Mouse (Mus musculus): Measurements from ENCODE around the gene Alox12. TPM values are rescaled to one million over a fixed set of nuclear protein-coding genes. Genes with fewer than 3 reads are reported as not detected.

Gene Alox12
- polyA plus RNA-seq (2015; fragmentation: Nextera tagmentation; extraction: Ambion mirVana), result 13.0 and 14.8 TPM in 2 replicates

DNA sequence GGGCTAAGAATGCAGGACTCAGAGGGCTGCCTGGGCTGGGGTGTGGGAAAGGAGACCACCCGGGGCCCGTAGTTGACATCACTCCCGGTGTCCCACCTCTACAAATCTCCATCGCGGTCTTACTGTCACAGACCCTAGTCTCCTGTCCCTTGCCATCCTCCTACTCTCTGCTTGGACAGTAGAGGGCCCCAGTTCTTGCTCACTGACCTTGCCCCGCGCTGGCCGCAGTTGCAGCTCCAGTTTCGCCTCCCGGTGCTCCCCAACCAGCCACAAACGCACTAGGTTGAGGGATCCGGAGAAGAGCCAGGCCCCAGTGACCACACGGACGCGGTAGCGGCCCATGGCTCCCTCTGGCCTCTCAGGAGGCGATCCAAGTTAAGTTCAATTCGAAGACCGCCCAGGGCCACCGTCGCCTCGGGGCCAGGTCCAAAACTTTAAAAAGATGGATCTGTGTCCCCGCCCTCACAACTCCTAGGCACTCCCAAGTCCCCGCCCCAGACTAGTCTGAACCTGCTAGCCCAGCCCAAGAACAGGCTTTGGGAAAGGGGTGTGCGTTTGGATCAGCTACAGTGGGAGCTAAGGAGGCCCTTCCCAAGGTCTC, at the start of gene Alox12:
Gene Alox12 (minus strand): TSS at position 423 of the 601 bp plus-strand sequence.
- Histone ChIP-seq H3K9me3 (replicated peaks; ENCODE audit: control insufficient read depth, low read length) (no peaks in the 10 kb centered on the region), H3K4me2 (ENCODE audit: low read depth, low read length) (peak within 1 kb of the TSS; percentile 51), H3K36me3 (ENCODE audit: control insufficient read depth, insufficient read depth) (no peaks in the 10 kb centered on the region), H3K4me3 (ENCODE audit: low read depth, low read length) (peak within 1 kb of the TSS; percentile 39), H3K9ac (ENCODE audit: low read depth, low read length) (no peak within 1 kb of the TSS), H3K4me1 (ENCODE audit: control insufficient read depth, low read depth, low read length) (no peaks in the 10 kb centered on the region), H3K27ac (ENCODE audit: low read length) (no peak within 1 kb of the TSS), H3K27me3 (ENCODE audit: control insufficient read depth, insufficient read depth, low read depth, low read length) (peaks cover 40% of the 10 kb centered on the region)
- ATAC-seq (ENCODE audit: low read depth), result 0 out of 2 replicates have a peak, but pooled peaks have one; percentile 37
- 5% methylated on average over 25 of the region's 25 CpGs for WGBS (ENCODE audit: insufficient replicate concordance)

GRCm38 (mm10) chr11:70302293-70302692, 47.1 kb upstream of the Alox12 start:
- H3K4me3 ChIP-seq (ENCODE audit: low read depth, low read length), result no peak overlapping the region
- H3K9me3 ChIP-seq (replicated peaks; ENCODE audit: control insufficient read depth, low read length), result no peaks in the 10 kb centered on the region
- H3K36me3 ChIP-seq (ENCODE audit: control insufficient read depth, insufficient read depth), result no peaks in the 10 kb centered on the region
- no peak overlapping the region for H3K4me2 ChIP-seq (ENCODE audit: low read depth, low read length)
- H3K27me3 ChIP-seq (ENCODE audit: control insufficient read depth, insufficient read depth, low read depth, low read length), result no peaks in the 10 kb centered on the region
- WGBS (ENCODE audit: insufficient replicate concordance), result 30% methylated on average over 4 of the region's 4 CpGs
- H3K27ac ChIP-seq (ENCODE audit: low read length), result no peak overlapping the region
- ATAC-seq (ENCODE audit: low read depth), result no peak
- H3K4me1 ChIP-seq (ENCODE audit: control insufficient read depth, low read depth, low read length), result no peaks in the 10 kb centered on the region
- no peak overlapping the region for H3K9ac ChIP-seq (ENCODE audit: low read depth, low read length)

DNA sequence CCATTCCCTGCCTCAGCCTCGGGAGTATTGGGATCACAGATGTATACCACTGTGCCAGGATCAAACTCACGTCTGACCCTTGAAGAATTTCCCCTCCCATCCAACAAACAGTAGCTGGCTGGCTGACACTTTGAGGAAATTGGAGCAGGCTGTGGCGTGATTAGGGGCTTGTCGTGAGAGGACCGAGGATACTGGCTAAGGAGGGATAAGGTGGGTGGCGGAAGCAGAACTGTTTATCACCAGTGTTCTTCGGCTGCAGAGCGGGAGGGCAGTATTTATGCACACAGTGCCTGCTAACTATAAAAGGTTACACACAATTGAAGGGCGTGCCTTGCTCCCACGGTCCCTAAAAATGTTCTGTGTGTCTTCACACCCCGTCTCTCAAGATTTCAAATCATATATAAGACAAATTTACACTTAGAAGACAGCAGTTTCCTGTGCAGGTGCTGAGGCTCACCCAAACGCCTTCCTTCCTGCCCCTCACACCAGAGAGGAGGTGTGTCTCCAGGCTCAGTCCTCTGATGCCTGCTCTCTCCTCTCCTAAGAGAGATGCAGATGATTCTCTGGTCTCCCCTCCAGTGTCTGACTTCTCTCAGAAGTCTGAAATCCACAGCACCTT, 42.8 kb upstream of the Alox12 start:
- Histone ChIP-seq H3K27ac (ENCODE audit: low read length) (no peak overlapping the region), H3K9me3 (replicated peaks; ENCODE audit: control insufficient read depth, low read length) (no peaks in the 10 kb centered on the region), H3K4me2 (ENCODE audit: low read depth, low read length) (no peak overlapping the region), H3K4me1 (ENCODE audit: control insufficient read depth, low read depth, low read length) (no peaks in the 10 kb centered on the region), H3K27me3 (ENCODE audit: control insufficient read depth, insufficient read depth, low read depth, low read length) (no peaks in the 10 kb centered on the region), H3K9ac (ENCODE audit: low read depth, low read length) (no peak overlapping the region), H3K36me3 (ENCODE audit: control insufficient read depth, insufficient read depth) (no peaks in the 10 kb centered on the region), H3K4me3 (ENCODE audit: low read depth, low read length) (no peak overlapping the region)
- WGBS (ENCODE audit: insufficient replicate concordance), result 6% methylated on average over 12 of the region's 12 CpGs
- no peak for ATAC-seq (ENCODE audit: low read depth)

- no peak for ATAC-seq (ENCODE audit: low read depth)
- Histone ChIP-seq H3K36me3 (ENCODE audit: control insufficient read depth, insufficient read depth) (no peaks in the 10 kb centered on the region), H3K27me3 (ENCODE audit: control insufficient read depth, insufficient read depth, low read depth, low read length) (no peaks in the 10 kb centered on the region), H3K9ac (ENCODE audit: low read depth, low read length) (no peak overlapping the region), H3K4me2 (ENCODE audit: low read depth, low read length) (no peak overlapping the region), H3K4me3 (ENCODE audit: low read depth, low read length) (no peak overlapping the region), H3K9me3 (replicated peaks; ENCODE audit: control insufficient read depth, low read length) (no peaks in the 10 kb centered on the region), H3K4me1 (ENCODE audit: control insufficient read depth, low read depth, low read length) (no peaks in the 10 kb centered on the region), H3K27ac (ENCODE audit: low read length) (no peak overlapping the region)
- WGBS (ENCODE audit: insufficient replicate concordance), result 26% methylated on average over 4 of the region's 4 CpGs
Measured at GRCm38 (mm10) chr11:70297405-70297804, 42.3 kb upstream of the Alox12 start.

DNA sequence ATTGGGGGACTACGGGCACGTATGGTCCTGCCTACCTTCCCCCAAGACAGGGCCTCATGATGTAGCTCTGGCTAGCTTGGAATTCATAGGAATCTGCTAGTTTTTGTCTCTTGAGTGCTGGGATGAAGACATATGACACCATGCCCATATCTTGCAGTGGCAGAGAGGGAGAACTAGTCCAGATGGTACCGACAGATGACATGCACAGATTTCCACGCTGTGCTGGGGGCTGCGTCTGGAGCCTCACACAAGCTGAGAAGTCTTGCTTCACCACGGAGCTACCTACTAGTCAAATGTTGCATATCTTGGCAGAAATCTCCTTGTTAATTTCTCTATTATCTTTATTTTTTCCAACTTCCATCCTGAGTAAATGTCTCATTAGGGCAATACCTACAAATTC, 38.7 kb upstream of the Alox12 start:
- H3K9me3 ChIP-seq (replicated peaks; ENCODE audit: control insufficient read depth, low read length), result no peaks in the 10 kb centered on the region
- ATAC-seq (ENCODE audit: low read depth), result no peak
- WGBS (ENCODE audit: insufficient replicate concordance), result 68% methylated on average over 6 of the region's 6 CpGs

DNA sequence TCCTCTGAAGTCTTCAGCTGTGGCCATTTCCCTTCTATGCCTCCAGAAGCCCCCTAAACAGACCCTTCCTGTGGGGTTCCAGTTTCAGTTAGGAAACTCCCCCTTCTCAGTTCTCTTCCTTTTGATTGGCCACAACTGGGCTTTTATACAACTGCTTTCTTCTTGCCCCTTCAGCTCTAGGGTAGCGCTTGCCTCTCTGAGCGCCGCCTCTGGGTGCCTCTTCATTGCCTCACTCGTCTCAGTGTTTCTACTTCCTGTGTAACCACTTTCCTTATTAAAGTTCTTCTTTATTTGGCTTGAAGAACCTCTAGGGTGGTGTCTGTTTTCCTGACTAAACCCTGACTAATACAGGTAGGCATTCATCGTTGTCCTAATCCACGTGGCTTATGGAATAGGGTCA, 36.1 kb upstream of the Alox12 start:
- no peak overlapping the region for H3K9ac ChIP-seq (ENCODE audit: low read depth, low read length)
- 51% methylated on average over 6 of the region's 6 CpGs for WGBS (ENCODE audit: insufficient replicate concordance)
- no peak for ATAC-seq (ENCODE audit: low read depth)
- no peaks in the 10 kb centered on the region for H3K9me3 ChIP-seq (replicated peaks; ENCODE audit: control insufficient read depth, low read length)
- no peaks in the 10 kb centered on the region for H3K36me3 ChIP-seq (ENCODE audit: control insufficient read depth, insufficient read depth)
- no peaks in the 10 kb centered on the region for H3K4me1 ChIP-seq (ENCODE audit: control insufficient read depth, low read depth, low read length)
- H3K4me2 ChIP-seq (ENCODE audit: low read depth, low read length), result no peak overlapping the region
- no peak overlapping the region for H3K4me3 ChIP-seq (ENCODE audit: low read depth, low read length)
- no peaks in the 10 kb centered on the region for H3K27me3 ChIP-seq (ENCODE audit: control insufficient read depth, insufficient read depth, low read depth, low read length)
- no peak overlapping the region for H3K27ac ChIP-seq (ENCODE audit: low read length)

More for the DNA sequence above, 38.7 kb upstream of the Alox12 start:
- Histone ChIP-seq H3K27me3 (ENCODE audit: control insufficient read depth, insufficient read depth, low read depth, low read length) (no peaks in the 10 kb centered on the region), H3K4me3 (ENCODE audit: low read depth, low read length) (no peak overlapping the region), H3K4me2 (ENCODE audit: low read depth, low read length) (no peak overlapping the region), H3K4me1 (ENCODE audit: control insufficient read depth, low read depth, low read length) (no peaks in the 10 kb centered on the region), H3K27ac (ENCODE audit: low read length) (no peak overlapping the region), H3K9ac (ENCODE audit: low read depth, low read length) (no peak overlapping the region), H3K36me3 (ENCODE audit: control insufficient read depth, insufficient read depth) (no peaks in the 10 kb centered on the region)

GRCm38 (mm10) chr11:70289236-70289635, 34.1 kb upstream of the Alox12 start:
- no peaks in the 10 kb centered on the region for H3K36me3 ChIP-seq (ENCODE audit: control insufficient read depth, insufficient read depth)
- 37% methylated on average over 6 of the region's 6 CpGs for WGBS (ENCODE audit: insufficient replicate concordance)
- H3K27me3 ChIP-seq (ENCODE audit: control insufficient read depth, insufficient read depth, low read depth, low read length), result no peaks in the 10 kb centered on the region
- no peak overlapping the region for H3K4me2 ChIP-seq (ENCODE audit: low read depth, low read length)
- no peak overlapping the region for H3K9ac ChIP-seq (ENCODE audit: low read depth, low read length)
- no peak overlapping the region for H3K4me3 ChIP-seq (ENCODE audit: low read depth, low read length)
- no peaks in the 10 kb centered on the region for H3K9me3 ChIP-seq (replicated peaks; ENCODE audit: control insufficient read depth, low read length)
- H3K4me1 ChIP-seq (ENCODE audit: control insufficient read depth, low read depth, low read length), result no peaks in the 10 kb centered on the region
- no peak for ATAC-seq (ENCODE audit: low read depth)
- H3K27ac ChIP-seq (ENCODE audit: low read length), result no peak overlapping the region

DNA sequence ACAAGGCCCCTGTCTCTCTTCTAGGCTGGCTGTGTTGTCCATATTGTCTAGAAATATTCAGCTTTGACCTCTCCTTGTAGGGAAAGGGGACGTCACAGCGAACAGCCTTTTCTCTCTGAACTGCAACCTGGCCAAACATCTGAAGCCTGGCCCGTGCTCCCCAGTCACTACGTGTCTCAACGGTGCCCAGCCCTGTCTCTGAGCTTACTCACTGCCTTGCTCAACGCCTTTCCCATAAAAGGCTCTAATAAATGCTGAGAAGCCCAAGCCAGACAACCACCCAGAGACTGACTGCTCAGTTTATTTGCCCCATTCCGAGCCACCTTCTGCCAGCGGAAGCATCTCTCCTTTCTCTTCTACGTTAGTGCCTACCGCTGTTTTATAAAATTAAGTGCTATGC, 32.9 kb upstream of the Alox12 start:
- no peak overlapping the region for H3K27ac ChIP-seq (ENCODE audit: low read length)
- no peaks in the 10 kb centered on the region for H3K36me3 ChIP-seq (ENCODE audit: control insufficient read depth, insufficient read depth)
- no peak overlapping the region for H3K4me3 ChIP-seq (ENCODE audit: low read depth, low read length)
- no peak overlapping the region for H3K4me2 ChIP-seq (ENCODE audit: low read depth, low read length)
- no peaks in the 10 kb centered on the region for H3K27me3 ChIP-seq (ENCODE audit: control insufficient read depth, insufficient read depth, low read depth, low read length)
- no peaks in the 10 kb centered on the region for H3K4me1 ChIP-seq (ENCODE audit: control insufficient read depth, low read depth, low read length)
- no peaks in the 10 kb centered on the region for H3K9me3 ChIP-seq (replicated peaks; ENCODE audit: control insufficient read depth, low read length)
- no peak for ATAC-seq (ENCODE audit: low read depth)
- WGBS (ENCODE audit: insufficient replicate concordance), result 75% methylated on average over 10 of the region's 10 CpGs
- no peak overlapping the region for H3K9ac ChIP-seq (ENCODE audit: low read depth, low read length)

DNA sequence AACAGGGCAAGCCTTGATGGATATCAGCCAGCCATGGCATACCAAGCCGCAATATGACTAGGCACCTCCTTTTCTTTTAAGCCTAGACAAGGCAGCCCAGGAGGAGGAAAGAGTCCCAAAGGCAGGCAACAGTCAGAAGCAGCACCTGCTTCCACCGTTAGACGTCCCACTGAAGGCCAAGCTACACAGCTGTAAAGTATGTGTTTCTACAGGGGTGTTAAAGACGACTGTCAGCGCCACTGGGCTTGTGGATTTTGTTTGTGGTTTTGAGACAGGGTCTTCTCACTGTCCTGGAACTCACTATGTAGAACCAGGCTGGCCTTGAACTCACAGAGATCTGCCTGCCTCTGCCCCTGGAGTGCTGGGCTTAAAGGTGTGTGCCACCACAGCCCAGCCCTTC, 30.5 kb upstream of the Alox12 start:
- ATAC-seq (ENCODE audit: low read depth), result no peak
- no peak overlapping the region for H3K9ac ChIP-seq (ENCODE audit: low read depth, low read length)
- no peaks in the 10 kb centered on the region for H3K27me3 ChIP-seq (ENCODE audit: control insufficient read depth, insufficient read depth, low read depth, low read length)
- H3K9me3 ChIP-seq (replicated peaks; ENCODE audit: control insufficient read depth, low read length), result no peaks in the 10 kb centered on the region
- no peak overlapping the region for H3K4me3 ChIP-seq (ENCODE audit: low read depth, low read length)
- 52% methylated on average over 5 of the region's 5 CpGs for WGBS (ENCODE audit: insufficient replicate concordance)
- no peaks in the 10 kb centered on the region for H3K4me1 ChIP-seq (ENCODE audit: control insufficient read depth, low read depth, low read length)
- H3K36me3 ChIP-seq (ENCODE audit: control insufficient read depth, insufficient read depth), result no peaks in the 10 kb centered on the region
- H3K4me2 ChIP-seq (ENCODE audit: low read depth, low read length), result no peak overlapping the region
- no peak overlapping the region for H3K27ac ChIP-seq (ENCODE audit: low read length)

All from liver, embryonic 16.5 days (tissue).